Mouse (Mus musculus) G1E-ER4 (cell line): Measurements from ENCODE around the gene Kdm5a. TPM values are rescaled to one million over a fixed set of nuclear protein-coding genes. Genes with fewer than 3 reads are reported as not detected.

ENCODE experiments used
- GATA1 ChIP-seq: IDR thresholded peaks from one replicate; pipeline ENCODE4 v1.8.0; 2012; ENCODE audit warnings: low read length, inconsistent platforms
- polyA plus RNA-seq: library from polyadenylated mRNA; stranded (reverse); fragments of >175 nt; gene quantifications from 2 replicates; pipeline ENCODE4 v1.2.3, GENCODE M21; 2012

Kdm5a gene
- polyA plus RNA-seq, 1 experiment: 29.0 TPM

- TF ChIP-seq GATA1: no peak
Observed at GRCm38 (mm10) chr6:120481538-120481937, 117.6 kb downstream of the Kdm5a start.

DNA sequence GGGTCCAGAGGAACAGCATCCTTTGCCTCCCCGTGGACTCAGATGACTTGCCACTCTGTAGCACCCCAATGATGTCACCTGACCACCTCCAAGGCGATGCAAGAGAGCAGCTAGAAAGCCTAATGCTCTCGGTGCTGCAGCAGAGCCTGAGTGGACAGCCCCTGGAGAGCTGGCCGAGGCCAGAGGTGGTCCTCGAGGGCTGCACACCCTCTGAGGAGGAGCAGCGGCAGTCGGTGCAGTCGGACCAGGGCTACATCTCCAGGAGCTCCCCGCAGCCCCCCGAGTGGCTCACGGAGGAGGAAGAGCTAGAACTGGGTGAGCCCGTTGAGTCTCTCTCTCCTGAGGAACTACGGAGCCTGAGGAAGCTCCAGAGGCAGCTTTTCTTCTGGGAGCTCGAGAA is 118.1 kb downstream of the Kdm5a start:
- no peak for TF ChIP-seq GATA1

- no peak for TF ChIP-seq GATA1
Observed at GRCm38 (mm10) chr6:120482756-120483155, 118.8 kb downstream of the Kdm5a start.

GRCm38 (mm10) chr6:120483211-120483626 is 119.3 kb downstream of the Kdm5a start:
- TF ChIP-seq GATA1: no peak

DNA sequence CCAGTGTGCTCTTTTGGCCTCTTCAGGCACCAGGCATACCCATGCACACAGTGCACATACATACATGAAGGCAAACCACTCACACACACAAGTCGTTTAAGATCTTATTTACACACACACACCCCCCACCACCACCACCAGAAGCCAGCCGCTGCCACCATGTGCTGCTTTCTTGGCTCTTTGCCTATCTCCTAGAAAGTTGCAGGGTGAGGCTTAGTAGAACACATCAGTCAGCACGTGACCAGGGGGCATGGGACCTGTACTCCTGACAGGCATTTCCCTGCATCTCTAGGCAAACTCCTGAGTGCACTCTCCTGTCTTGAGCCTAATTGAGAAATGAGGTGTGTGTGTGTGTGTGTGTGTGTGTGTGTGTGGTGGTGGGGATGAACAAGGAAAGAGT is 121.1 kb downstream of the Kdm5a start:
- no peak for TF ChIP-seq GATA1

GRCm38 (mm10) chr6:120486051-120486510 is 122.2 kb downstream of the Kdm5a start:
- no peak for TF ChIP-seq GATA1

DNA sequence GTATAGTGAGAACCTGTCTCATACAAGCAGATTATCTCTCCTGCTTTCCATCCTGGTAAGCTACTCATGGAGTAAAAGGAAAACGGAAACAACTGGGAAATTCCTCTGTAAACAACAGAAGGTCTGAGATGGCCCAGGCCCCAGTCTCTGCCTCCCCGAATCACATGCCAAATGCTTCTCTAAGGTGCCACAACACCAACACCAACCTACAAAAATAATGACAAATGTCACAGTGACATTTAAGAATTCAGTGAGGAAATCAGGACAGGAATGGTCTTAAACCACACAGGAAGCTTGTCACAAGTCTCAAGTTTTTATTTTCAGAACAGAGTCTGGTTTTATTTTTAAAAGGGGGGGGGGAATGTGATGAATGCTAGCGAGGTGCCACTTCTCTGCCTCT is 124.7 kb downstream of the Kdm5a start:
- no peak for TF ChIP-seq GATA1

DNA sequence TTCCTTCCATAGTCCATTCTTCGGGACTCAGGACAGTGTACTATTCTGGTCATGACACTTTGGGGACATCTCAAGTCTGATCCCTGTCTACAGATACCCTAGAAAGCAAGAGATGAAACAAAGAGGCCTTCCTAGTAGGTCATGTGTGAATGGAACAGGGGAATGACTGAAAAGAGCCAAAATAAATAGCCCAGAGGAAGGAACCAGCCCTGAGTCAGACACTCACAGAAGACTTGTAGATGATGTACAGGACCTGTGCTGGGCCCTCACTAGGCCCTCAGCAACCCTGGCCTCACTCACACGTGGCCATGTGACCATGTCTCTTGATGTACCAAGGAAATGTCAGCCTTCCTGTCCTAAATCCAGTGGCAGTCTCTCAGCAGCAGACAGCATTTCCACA is 125.5 kb downstream of the Kdm5a start:
- TF ChIP-seq GATA1: no peak

DNA sequence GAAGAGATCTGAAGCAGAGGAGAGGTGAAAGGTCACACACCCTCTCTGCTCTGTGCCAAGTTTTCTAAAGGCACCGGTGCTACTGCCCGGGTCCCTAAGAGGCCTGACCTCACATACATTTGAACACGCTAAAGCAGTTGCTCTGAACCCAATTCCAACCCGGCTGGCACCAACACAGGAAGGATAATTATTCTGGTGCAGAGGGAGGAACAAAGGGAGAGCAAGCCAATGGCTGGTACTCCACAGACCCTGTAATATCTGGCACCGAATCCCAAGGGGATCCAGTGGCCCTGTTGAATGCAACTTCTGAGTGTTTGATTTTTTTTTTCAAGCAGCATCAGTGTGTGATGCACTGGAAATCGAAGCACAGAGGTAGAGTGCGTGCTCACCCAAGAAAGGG is 127.1 kb downstream of the Kdm5a start:
- TF ChIP-seq GATA1: no peak

DNA sequence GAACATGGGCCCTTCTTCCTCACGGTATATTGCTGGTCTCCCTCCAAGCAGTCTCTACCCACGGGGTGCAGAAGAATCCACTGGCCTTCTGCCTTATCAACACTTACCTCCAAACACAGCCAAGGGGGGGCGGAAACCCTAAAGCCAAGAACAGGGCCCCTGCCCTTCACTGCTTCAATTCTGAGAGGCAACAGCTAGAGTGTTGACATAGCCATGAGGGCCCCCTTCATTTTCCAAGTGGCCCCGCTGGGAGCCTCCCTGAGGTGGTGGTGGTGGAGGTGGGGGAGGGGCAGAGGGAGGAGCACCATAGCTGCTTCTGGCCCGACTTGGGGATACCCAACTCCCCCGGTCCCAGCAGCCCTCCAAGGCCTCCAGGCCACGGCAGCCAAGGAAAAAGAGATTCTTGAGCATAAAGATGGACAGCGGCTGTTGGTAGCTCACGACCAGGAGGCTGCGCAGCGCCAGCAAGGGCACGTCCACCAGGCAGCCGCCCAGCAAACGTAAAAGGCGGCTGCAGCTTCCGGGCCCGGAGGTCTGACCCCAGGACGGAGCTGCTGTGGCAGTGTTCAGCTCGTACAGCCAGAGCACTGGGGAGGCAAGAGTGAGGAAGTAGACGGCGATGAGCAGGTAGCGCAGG is 128.1 kb downstream of the Kdm5a start:
- TF ChIP-seq GATA1: no peak

- no peak for TF ChIP-seq GATA1
Observed at GRCm38 (mm10) chr6:120492499-120493373, 128.8 kb downstream of the Kdm5a start.

GRCm38 (mm10) chr6:120493374-120494181 is 129.7 kb downstream of the Kdm5a start, which contains the start of gene Tmem121b:
Gene Tmem121b (minus strand): TSS chr6:120493807.
- TF ChIP-seq GATA1: no peak

Other genes with a start within 250 kb of the Kdm5a start
- not detected in 2 replicates for gene D330020A13Rik, start 69.8 kb upstream of the Kdm5a start, polyA plus RNA-seq
- gene B4galnt3, start 69.6 kb upstream of the Kdm5a start, polyA plus RNA-seq: not detected in 2 replicates
- gene Ccdc77, start 250 bp downstream of the Kdm5a start, polyA plus RNA-seq: 2.4 and 3.0 TPM in 2 replicates
- gene Il17ra, start 99.1 kb downstream of the Kdm5a start, polyA plus RNA-seq: 12.1 and 15.9 TPM in 2 replicates
- not detected in 2 replicates for gene Tmem121b, start 129.7 kb downstream of the Kdm5a start, polyA plus RNA-seq
- 17.4 and 19.6 TPM in 2 replicates for gene Hdhd5, start 167.2 kb downstream of the Kdm5a start, polyA plus RNA-seq